Mouse (Mus musculus) cerebellum, adult 9-10 months (tissue): ENCODE results near the gene Ndufb8.
A peak's percentile ranks its signal among the peaks of the same experiment; 100 is the strongest.

Source experiments
- DNase-seq: peaks from one replicate; pipeline ENCODE4 v3.0.0; 2022

The Ndufb8 gene

DNA sequence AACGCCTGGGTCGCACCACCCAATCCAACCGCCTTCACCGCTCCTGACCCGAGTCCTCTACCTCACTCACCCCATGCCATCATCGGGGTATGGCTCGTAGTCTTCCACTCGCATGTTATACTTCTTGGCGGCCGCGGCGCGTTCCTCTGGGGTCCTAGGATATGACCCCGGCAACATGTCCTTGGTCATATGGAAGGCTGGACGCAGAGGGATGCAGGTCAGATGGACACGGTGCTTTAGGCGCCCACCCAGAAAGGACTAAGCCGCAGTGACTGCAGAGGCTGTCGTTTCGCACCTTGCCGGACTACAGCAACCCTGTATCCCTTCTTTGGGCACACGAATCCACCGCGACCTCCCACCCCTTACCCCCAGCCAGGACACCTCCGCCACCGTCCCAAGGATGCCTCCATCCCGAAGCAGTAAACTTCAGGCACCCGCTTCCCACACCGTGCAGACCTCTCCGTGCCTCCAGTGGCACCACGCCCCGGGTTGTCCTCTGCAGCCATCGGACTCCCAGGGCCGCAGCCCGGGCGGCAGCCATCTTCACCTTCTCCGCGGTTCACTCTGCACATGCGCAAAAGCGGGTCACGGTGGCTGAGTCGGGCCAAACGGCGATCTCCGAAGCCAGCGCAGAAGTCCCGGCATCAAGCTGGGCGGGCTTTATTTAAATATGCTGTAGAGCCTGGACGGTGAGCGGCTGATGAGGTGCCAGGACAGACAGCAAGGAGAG lies at the start of gene Ndufb8:
TSS of gene Ndufb8 (minus strand) at position 580 of the 730 bp plus-strand sequence.
- peak; percentile 94 for DNase-seq

DNA sequence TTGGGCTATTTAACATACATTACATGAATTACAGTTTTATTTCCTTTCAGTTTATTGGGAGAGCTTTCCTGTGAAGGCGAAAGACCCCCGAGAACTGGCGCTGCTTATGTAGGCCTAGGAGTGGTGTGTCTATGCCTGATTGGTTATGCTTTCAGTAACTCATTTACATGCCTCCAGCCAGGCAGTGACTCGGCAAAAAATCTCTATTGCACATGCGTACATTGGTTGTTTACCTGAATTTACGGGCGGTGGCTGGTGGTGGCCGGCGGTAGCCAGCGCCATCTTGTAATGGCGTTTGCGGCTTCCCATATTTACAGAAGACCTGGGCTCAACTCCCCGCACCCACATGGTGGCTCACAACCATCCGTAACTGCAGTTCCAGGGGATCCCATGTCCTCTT lies 38.9 kb upstream of the Ndufb8 start:
- no peak for DNase-seq

DNA sequence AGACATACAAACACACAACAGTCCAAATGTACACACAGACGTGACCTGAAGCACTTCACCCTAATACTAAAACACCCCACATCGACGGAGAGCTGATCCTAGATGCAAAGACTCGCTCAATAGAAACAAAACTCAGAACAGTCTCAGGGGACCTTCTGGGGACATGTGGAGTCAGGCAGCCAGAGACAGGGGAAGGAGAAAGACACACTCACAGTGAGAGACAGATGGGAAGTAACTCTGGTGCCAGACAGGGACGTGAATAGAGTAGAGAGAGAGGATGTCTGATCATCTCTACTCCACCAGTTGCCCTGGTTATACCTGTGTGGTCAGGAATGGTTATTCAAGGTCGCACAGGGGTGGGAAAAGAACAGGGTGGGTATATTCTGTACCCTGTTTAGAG lies 36.4 kb upstream of the Ndufb8 start:
- DNase-seq = no peak

DNA sequence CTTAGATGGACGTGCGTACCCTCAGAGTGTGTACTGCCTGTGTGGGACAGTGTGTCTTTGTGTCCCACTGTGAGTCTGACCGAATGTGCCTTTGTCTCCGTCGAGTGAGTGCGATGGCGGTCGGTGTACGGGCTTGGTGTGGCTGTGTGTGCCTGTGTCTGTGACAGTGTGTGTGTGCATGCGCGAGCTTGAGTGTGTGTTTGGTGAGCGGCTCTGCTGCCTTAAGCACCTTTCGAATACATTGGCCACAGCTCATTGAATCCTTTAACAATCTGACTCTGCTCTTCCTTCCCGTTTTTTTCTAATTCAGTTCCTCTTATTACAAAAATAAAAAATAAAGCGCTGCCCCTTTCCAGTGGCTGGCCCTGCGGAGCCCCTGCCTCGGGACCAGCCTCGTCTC lies 35.8 kb upstream of the Ndufb8 start:
- DNase-seq = no peak

DNA sequence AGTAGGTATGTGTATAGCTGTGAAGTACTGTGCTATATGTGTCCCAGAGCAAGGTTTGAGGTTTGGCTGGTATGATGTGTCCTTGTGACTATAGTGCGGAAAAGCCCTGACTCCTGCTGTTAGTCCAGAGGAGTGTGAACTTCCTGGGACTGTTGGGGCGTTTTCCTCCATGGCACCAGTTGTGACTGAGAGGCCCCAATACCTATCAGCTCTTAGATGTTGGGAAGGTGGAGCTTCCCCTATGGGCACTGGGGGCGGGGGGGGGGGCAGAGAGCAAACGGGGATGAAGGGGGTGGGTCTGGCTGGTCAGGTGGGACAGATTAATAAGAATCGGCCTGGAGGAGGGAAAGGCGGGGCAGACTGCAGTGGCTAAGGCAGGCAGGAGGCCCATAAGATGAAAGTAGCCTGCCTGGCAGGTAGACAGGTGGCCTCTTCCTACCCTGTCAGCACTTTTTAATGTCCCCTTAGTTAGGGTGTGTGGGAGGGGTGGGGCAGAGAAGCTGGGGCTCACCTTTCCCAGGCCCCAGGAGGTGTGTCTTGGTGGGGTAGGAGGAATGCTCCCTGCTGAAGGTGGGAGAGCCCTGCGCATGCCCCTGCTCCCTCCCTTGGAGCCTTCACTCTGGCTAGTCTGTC lies 34.5 kb upstream of the Ndufb8 start:
- no peak for DNase-seq

DNA sequence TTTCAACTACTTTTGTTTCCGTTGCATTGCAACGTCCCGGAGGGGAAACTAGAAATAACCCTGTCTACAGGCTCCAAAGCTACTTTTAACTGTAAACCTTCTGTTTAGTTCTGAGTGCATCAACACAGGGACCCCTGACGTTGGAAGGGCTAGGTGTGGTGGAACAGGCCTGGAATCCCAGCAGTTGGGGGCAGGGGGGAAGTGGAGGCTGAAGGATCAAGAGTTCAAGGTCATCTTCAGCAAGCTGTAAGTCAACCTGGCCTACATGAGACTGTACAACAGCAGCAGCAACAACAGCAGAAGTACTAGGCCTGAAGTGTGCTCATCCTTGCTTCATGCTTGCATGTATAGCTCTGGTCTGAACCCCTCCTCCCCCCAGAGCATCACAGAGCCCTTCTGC lies 32.8 kb upstream of the Ndufb8 start:
- no peak for DNase-seq

DNA sequence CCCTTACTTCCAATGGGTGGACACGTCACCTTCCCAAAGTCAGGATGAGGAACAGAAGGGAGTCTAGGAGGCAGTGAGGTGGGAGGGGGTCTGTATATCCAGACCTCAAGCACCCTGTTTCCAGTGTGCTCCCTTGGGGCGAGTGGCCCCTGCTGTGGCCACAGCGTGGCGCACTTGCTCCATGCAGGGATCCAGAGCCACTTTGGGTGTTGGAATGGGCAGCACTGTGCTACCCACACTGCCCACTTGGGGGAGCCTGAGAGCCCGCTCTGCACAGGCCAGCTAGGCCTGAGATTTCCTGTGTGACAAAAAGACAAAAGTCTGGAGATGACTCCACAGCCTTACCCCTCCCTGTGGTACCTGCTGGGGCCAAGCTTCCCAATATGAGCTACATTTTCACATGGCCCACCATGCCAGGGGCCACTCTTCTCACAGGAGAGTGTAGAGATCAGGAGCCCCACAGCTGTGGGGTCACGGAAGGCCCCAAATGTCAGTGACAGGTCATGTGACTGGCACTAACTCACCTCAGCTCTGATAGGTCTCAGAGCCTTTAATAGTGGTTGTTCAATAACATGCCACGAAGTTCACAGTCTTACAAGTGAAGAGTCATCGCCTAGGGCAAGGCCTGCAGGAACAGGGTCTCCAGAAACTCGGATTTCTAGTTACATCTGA lies 27.5 kb upstream of the Ndufb8 start:
- DNase-seq = peak; percentile 82

DNA sequence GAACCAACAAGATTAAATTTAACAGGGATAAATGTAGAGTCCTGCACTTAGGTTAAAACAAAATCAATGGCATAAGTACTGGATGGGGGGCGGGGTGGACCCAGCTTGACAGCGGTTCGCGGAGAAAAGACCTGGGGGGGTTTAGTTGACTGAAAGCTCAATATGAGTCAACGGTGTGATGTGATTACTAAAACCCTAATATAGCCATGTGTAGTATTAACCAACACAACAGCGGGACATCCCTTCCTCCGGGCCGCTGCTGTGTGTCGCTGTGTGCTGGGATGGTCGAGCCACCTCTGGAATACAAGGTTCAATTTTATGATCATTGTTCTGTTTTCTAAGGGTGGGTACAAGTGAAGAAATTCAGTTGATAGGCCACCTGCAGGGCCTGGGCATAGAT lies 26.9 kb upstream of the Ndufb8 start:
- DNase-seq = no peak

DNA sequence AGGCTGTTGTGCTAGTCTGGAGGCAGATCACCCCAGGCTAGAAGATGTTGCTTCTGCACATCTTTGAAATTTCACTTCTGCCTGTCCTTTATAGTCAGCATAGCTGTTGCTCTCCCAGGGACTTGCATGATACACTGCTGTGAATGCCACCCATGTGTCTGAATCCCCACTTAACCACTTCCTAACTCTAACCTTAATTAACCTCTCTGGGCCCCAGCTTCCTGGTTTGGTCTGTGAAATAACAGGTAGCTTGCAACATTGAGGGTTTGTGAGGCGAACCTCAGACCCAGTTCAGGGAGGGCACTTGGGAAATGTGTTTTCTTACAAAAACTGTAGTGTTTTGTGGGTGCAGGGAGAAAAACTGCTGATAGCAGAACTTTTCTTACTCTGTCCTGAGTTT lies 22.8 kb upstream of the Ndufb8 start:
- no peak for DNase-seq

DNA sequence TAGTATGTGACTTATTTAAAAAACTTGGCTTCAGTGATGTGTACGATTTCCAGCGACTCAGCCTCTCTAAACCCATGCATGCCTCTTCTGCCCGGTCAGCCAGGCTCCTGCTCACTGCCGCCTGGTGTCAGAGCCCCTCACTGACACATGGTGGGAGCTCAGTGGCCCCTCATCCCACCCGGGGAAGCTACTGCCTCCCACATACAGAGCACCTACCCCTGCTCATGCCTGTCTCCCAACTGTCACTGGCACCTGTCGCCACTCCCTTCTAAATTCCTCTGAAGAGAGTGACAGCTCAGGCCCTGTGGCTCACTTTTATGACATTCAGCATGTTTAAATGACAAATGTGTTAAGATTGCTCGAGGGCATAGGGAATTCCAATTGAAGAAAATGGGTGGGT lies 21.0 kb upstream of the Ndufb8 start:
- DNase-seq = no peak

DNA sequence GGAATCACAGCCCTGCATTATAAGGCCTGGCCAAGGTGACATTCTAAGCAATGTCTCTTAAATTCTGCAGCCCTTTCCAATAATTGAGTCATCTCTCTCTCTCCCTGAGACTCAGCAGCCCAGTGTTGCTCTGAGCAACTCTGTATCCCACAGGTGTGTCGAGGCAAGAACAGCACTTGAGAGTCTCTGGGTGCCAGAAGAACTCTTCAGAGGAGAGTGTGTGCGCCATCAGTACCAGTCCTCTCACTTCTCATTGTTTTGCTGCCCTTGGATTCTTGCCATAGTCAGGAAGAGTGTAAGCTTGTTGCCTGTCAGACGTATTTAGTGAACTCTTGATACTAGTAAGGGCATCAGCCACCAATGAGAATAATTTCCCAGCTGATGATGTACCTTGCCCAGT lies 12.5 kb upstream of the Ndufb8 start:
- DNase-seq = no peak

DNA sequence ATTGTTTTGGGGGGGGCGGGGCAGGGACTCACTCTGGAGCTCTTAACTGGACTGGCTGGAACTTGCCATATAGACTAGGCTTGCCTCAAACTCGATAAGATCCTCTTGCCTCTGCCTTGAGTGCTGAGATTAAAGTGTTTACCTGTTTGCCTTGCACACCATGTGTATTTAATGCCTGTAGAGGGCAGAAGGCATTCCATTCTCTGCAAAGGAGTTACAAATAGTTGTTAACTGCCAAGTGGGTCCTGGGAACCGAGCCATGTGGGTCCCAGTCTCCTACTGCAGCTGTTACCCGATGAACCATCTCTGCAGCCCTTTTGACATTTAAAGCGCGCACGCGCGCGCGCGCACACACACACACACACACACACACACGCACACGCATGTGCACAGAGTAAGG lies 8.8 kb upstream of the Ndufb8 start:
- no peak for DNase-seq

DNA sequence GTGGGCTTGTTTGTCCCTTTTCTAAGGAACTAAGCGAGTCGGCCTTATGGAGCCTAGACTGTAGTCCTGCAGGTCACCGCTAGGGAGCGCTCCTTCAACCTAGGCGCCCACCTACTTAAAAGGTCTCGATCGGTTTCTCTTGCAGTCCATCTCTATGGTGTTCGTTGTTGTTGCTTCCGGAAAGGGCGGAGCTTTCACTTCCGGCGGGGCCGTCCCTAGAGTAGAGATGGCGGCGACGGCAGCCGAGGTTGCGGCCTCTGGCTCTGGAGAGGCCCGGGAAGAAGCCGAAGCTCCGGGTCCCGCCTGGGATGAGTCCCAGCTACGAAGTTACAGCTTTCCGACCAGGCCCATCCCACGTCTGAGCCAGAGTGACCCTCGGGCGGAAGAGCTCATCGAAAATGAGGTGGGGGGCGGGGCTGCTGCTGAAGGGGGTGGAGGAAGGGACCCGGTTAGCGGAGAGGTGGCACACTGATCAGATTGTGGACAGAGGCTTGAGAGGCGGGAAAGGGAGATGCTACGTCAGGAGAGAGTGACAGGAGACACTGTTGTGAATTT lies 7.5 kb upstream of the Ndufb8 start, which contains the start of gene Hif1an:
TSS of gene Hif1an (plus strand) at position 199 of the 555 bp plus-strand sequence.
- peak; percentile 98 for DNase-seq

DNA sequence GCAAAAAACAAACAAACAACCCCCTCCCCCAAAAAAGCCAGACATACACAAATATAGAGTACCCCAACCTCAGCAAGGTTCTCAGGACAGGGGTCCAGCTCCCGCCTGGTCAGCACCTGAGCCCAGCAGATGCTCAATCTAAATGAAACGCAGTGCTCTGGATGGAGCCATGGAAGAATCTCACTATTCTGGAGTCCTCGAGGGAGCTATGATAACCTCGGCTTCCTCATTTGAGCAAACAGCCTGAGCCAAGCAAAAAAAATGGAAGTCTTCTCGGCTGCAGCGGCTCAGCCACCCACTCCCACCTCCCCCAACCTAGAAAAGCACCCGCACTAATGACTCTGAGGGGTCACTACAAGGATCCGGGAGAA lies 765 bp downstream of the Ndufb8 start:
- DNase-seq = no peak

DNA sequence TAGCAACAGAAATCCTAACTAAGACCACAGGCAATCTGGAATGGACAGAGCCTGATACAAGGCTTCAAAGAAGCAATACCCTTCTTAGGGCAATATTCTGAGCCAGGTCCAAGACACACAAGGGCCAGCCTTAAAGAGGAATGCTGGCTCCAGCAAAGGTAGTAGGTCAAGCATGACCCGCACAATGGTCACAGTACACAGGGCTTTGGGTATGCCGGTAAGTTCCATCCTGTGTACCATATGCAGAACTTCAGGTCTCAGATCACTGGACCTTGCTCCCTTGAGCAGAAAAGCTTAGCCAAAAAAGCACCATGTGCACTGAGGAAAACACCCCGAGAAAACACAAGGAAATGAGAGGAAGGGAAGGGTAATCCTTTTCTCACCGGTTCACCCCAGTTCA lies 2.0 kb downstream of the Ndufb8 start:
- DNase-seq = no peak

DNA sequence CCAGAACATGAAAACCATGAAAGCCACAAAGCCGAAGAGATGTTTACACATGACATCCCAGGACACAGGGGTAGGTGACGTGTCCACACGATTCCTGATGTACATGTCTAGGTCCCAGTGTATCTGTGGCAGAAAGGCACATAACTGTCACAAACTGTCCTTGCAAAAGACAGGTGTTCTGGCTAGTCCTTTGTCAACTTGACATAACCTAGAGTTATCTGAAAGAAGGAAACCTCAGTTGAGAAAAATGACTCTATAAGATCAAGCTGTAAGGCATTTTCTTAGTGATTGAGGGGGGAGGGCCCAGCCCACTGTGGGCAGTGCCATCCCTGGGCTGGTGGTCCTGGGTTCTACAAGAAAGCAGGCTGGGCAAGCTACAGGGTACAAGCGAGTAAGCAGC lies 2.5 kb downstream of the Ndufb8 start, which contains the start of gene Gm20538:
TSS of gene Gm20538 (minus strand) at position 101 of the 400 bp plus-strand sequence.
- no peak for DNase-seq

DNA sequence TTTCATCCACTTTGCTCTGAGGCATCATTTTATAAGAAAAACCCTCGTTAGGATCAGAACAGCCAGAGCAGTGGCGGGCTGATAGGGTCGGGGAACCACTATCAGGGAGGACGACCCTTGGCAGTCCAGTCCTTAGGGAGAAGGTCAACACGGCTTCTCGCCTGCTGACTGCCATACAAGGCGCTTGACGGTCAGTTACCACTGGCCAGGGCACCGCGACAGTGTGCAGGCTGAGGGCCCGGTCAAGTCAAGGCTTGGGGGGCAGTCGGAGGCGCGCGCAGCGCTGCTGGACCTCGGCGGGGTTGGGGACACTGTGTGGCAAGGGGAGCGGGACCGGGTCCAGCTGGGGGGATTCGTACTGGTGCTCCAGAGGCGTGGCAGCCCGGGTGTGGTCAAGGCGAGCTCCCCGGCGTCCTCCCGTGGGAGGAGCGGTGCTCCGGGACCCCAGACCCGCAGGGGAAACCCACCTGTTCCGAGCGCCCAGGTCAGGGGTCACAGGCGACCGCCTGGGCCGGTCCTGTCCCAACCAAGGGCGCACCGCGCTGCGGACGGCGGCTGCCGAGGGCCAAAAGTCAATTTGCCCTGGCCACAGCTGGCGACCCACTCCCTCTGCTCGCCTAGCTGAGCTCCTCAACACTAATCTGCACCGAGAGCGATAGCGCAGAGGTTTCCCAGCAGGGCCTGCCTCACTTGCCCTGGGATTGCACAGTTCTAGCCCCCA lies 9.8 kb downstream of the Ndufb8 start, which contains the start of gene Sec31b:
TSS of gene Sec31b (minus strand) at position 544 of the 721 bp plus-strand sequence.
- DNase-seq = peak; percentile 27

DNA sequence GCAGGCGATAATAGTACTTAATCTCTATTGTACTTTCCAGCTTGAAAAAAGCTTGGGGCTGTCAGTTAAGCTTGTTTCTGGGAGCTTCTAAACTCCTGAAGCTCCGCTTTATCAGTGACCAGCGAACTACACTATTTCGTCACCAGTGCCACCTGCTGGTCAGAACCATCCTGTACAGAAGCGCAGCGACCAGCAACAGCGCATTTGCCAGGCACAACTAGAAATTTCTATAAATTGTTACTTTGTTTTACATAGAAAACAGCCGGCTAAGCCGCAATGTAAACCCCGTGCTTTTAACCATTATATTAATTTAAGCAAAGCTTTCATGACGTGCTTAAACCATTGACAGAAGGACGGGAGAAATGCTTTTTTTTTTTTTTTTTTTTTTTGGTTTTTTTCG lies 10.5 kb downstream of the Ndufb8 start:
- DNase-seq = peak; percentile 75

DNA sequence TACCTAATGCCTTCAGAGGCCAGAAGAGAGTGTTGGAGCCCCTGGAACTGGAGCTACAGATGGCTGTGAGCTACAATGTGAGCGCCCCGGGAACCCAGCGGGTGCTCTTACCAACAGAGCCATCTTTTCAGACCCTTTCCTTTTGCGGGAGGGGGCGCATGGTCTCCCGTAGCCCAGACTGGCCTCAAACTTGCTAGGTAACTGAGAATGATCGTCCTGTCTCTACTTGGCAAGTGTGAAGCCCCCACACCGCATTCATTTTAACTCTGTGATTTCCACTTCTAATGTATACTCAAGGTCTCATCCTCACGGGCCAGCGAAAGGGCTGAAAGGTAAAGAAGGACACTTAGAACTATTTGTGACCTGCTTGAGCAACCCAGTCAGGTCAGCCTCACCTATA lies 10.9 kb downstream of the Ndufb8 start:
- DNase-seq = no peak

DNA sequence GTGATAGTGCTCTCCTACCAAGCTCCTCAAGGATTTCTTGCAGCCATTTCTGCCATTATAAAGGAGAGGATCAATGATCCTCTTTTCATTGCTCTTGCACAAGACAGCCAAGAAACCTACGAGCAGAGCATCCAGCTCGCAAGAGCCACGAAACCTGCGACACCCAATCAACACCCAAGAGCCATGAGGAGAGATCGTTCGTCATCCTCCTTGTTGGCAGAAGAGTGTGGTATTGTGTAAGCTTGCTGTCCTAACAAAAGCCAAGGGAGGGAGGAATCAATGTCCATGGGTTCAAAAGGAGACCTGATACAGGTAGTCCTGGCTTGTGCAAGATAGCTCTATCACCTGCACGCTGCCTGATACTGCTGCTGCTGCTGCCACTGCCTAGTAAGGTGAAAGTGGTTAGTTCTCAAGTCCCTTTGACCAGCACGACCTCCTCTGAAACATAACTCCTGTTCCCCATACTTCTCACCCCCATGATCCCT lies 12.5 kb downstream of the Ndufb8 start:
- no peak for DNase-seq

DNA sequence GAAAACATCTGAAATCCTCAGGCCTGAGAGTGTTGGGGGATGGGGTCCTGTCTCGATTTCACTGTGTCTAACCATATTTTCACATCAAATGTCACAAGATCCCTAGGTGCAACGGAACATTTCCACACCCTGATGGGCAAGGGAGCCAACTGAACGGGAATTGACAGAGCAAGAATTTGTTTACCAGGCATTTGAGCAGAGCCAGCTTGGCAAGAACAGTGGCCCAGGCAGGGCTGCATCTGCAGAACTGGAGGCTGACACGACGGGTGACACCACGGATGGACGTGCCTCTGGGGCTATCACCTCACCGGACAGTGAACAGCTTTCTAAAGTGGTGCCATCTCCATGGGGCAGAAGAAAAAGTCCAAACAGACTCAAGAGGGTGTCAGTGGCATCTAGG lies 17.8 kb downstream of the Ndufb8 start:
- DNase-seq = no peak

DNA sequence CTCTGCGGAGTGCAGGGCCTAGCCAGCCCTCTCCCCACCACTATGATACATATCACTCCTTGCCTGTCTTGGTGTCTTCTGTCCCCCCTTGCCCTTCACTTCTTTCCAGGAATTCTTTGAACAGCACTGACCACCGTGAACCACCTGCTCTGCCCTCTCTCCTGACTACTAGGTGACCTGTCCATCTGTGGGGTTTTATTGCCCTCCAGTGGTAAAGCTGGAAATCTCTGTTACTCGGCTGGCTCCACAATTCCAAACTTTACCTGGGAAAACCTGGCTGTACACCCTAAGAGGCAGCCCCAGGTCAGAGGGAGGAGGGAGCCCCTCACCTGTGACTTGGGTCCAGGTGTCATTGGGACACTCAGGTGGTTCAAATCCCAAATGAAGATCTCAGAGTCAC lies 19.9 kb downstream of the Ndufb8 start:
- no peak for DNase-seq

DNA sequence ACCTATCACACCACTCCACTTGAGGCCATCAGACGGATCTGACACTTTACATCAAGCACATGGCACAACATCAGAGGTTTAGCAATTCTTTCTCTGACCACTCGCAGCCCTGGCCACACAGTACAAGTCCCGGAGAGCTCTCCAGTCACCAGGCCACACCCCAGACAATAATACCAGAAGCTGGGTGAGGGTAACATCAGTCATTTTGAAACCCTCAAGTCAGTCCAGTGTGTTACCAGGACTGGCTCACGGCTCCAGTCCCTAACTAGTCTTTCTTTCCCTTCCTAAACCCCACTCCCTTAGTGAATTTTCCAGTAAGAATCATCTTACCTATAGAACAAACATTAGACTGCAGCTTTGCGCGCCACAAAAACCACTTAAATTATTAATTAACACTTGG lies 25.2 kb downstream of the Ndufb8 start:
- DNase-seq = no peak
